Mouse (Mus musculus): ENCODE results near the gene Hnrnpa2b1. TPM values are rescaled to one million over a fixed set of nuclear protein-coding genes. Genes with fewer than 3 reads are reported as not detected.

Gene Hnrnpa2b1
- polyA plus RNA-seq, 1 experiment from 2014 or later, result 2,609 TPM

GRCm38 (mm10) chr6:51432535-51433397 is 36.9 kb downstream of the Hnrnpa2b1 start, which contains the start of gene Nfe2l3:
Gene Nfe2l3, plus strand, starts transcription at chr6:51432670.
- Histone ChIP-seq H3K36me3 (replicated peaks) (no peaks in the 10 kb centered on the region), H3K4me1 (peaks cover 21% of the 10 kb centered on the region), H3K27ac (peak within 1 kb of the TSS; percentile 72), H3K9me3 (no peaks in the 10 kb centered on the region), H3K27me3 (ENCODE audit: poor library complexity, severe bottlenecking) (peaks cover 59% of the 10 kb centered on the region), H3K4me3 (peak within 1 kb of the TSS; percentile 66)
- WGBS, result under 1% methylated on average over 74 of the region's 74 CpGs
- peak; percentile 79 for DNase-seq (ENCODE audit: extremely low spot score, low spot score)

GRCm38 (mm10) chr6:51424537-51424936 is 45.2 kb downstream of the Hnrnpa2b1 start:
- Histone ChIP-seq H3K27ac (no peak overlapping the region), H3K36me3 (replicated peaks) (no peaks in the 10 kb centered on the region), H3K4me3 (no peak overlapping the region), H3K9me3 (no peaks in the 10 kb centered on the region; the same call in 1 of the 2 replicates), H3K27me3 (ENCODE audit: poor library complexity, severe bottlenecking) (0 out of 2 replicates have a peak, but pooled peaks cover 4% of the 10 kb centered on the region), H3K4me1 (peaks cover 5% of the 10 kb centered on the region; the same call in 1 of the 2 replicates)
- no peak for DNase-seq (ENCODE audit: extremely low spot score, low spot score)
- 88% methylated on average over 2 of the region's 2 CpGs for WGBS

GRCm38 (mm10) chr6:51423466-51424122 is 46.1 kb downstream of the Hnrnpa2b1 start:
- Histone ChIP-seq H3K4me1 (peaks cover 5% of the 10 kb centered on the region; the same call in 1 of the 2 replicates), H3K27me3 (ENCODE audit: poor library complexity, severe bottlenecking) (0 out of 2 replicates have a peak, but pooled peaks cover 4% of the 10 kb centered on the region), H3K9me3 (no peaks in the 10 kb centered on the region; the same call in 1 of the 2 replicates), H3K27ac (no peak overlapping the region), H3K4me3 (no peak overlapping the region), H3K36me3 (replicated peaks) (no peaks in the 10 kb centered on the region)
- WGBS, result 55% methylated on average over 11 of the region's 11 CpGs
- no peak for DNase-seq (ENCODE audit: extremely low spot score, low spot score)

GRCm38 (mm10) chr6:51417306-51417936 is 52.3 kb downstream of the Hnrnpa2b1 start:
- no peak overlapping the region for H3K4me3 ChIP-seq
- H3K9me3 ChIP-seq, result peaks cover 5% of the 10 kb centered on the region; the same call in 1 of the 2 replicates
- no peak overlapping the region for H3K27ac ChIP-seq
- no peaks in the 10 kb centered on the region for H3K36me3 ChIP-seq (replicated peaks)
- no peaks in the 10 kb centered on the region for H3K4me1 ChIP-seq
- 89% methylated on average over 4 of the region's 4 CpGs for WGBS
- no peak for DNase-seq (ENCODE audit: extremely low spot score, low spot score)
- H3K27me3 ChIP-seq (ENCODE audit: poor library complexity, severe bottlenecking), result 0 out of 2 replicates have a peak, but pooled peaks cover 4% of the 10 kb centered on the region

GRCm38 (mm10) chr6:51416433-51416832 is 53.3 kb downstream of the Hnrnpa2b1 start:
- H3K36me3 ChIP-seq (replicated peaks), result no peaks in the 10 kb centered on the region
- no peaks in the 10 kb centered on the region for H3K27me3 ChIP-seq (ENCODE audit: poor library complexity, severe bottlenecking)
- H3K27ac ChIP-seq, result no peak overlapping the region
- H3K4me1 ChIP-seq, result no peaks in the 10 kb centered on the region
- 0 out of 2 replicates have a peak, but pooled peaks cover 5% of the 10 kb centered on the region for H3K9me3 ChIP-seq
- DNase-seq (ENCODE audit: extremely low spot score, low spot score), result no peak
- 62% methylated on average over 1 of the region's 1 CpGs for WGBS
- no peak overlapping the region for H3K4me3 ChIP-seq

Other genes starting within 250 kb of the Hnrnpa2b1 start
- 0.48 and 0.89 TPM in 2 replicates for gene Nfe2l3, start 37.2 kb downstream of the Hnrnpa2b1 start, polyA plus RNA-seq (2016; fragmentation: Nextera tagmentation; extraction: Ambion mirVana)
- gene Cbx3, start 466 bp upstream of the Hnrnpa2b1 start, polyA plus RNA-seq (2016; fragmentation: Nextera tagmentation; extraction: Ambion mirVana), result 627 and 704 TPM in 2 replicates
- gene Snx10, start 54.0 kb upstream of the Hnrnpa2b1 start, polyA plus RNA-seq (2016; fragmentation: Nextera tagmentation; extraction: Ambion mirVana), result 32.7 and 34.2 TPM in 2 replicates